Mouse (Mus musculus) left cerebral cortex, adult 2 months (tissue): Measurements from ENCODE around the gene 1700003H04Rik. TPM values are rescaled to one million over a fixed set of nuclear protein-coding genes. Genes with fewer than 3 reads are reported as not detected.

Experiments
- DNase-seq, 2 experiments: peaks; one replicate each; pipeline ENCODE4 v3.0.0; 2021 to 2022; ENCODE audit warnings: low spot score in 2 of 2, mixed read lengths in 1 of 2; ENCODE audit errors: extremely low spot score in 1 of 2
- H3K27ac ChIP-seq: fragments of 200-600 bp; 2 replicates; pipeline ENCODE4 v1.8.1; 2022
- H3K4me3 ChIP-seq: fragments of 200-600 bp; 2 replicates; pipeline ENCODE4 v1.8.1; 2022
- CTCF ChIP-seq: fragments of 200-600 bp; IDR thresholded peaks from 2 replicates; pipeline ENCODE4 v1.8.1; 2022; ENCODE audit warnings: antibody characterized with exemption, mild to moderate bottlenecking, moderate library complexity
- intact Hi-C: fragments of 180-260 bp; cut with DNase I; formaldehyde crosslinking; loops from one replicate; pipeline ENCODE4 v1.15.1; 2025
- total RNA-seq, 2 experiments: library from RNA; stranded (reverse); gene quantifications; 2 replicates each; pipeline ENCODE4 v1.2.3; 2021

Gene 1700003H04Rik
- total RNA-seq, 2 experiments from 2014 or later, result not detected

GRCm38 (mm10) chr3:124538260-124538659, 42.6 kb downstream of the 1700003H04Rik start:
- intact Hi-C loops, result no loop called here
- no peak for DNase-seq
- H3K4me3 ChIP-seq, result no peak overlapping the region
- TF ChIP-seq CTCF, result no peak
- no peak overlapping the region for H3K27ac ChIP-seq

- intact Hi-C loops, result no loop called here
- no peak for TF ChIP-seq CTCF
- no peak overlapping the region for H3K27ac ChIP-seq
- no peak for DNase-seq
- no peak overlapping the region for H3K4me3 ChIP-seq
These were observed 44.3 kb downstream of the 1700003H04Rik start for GRCm38 (mm10) chr3:124536602-124537001.

GRCm38 (mm10) chr3:124518786-124519185, 62.1 kb downstream of the 1700003H04Rik start:
- H3K4me3 ChIP-seq, result no peak overlapping the region
- intact Hi-C loops, result no loop called here
- TF ChIP-seq CTCF, result no peak
- no peak overlapping the region for H3K27ac ChIP-seq
- no peak for DNase-seq

Other genes with a start within 250 kb of the 1700003H04Rik start
- not detected for gene 1700006A11Rik, start 155.1 kb downstream of the 1700003H04Rik start, total RNA-seq